Mouse (Mus musculus): ENCODE measurements around the gene Fhl2. TPM values are rescaled to one million over a fixed set of nuclear protein-coding genes. Genes with fewer than 3 reads are reported as not detected.
"Not testable (repeated sequence)": the region's sequence is repeated elsewhere in the genome, so short reads cannot be mapped to it uniquely, and the experiment has no call there.

The Fhl2 gene
- polyA plus RNA-seq, 1 experiment from 2014 or later, result 5.6 TPM

- H3K27me3 ChIP-seq (replicated peaks), result no peaks in the 10 kb centered on the region
- H3K36me3 ChIP-seq, result no peaks in the 10 kb centered on the region
- WGBS (ENCODE audit: insufficient replicate concordance), result 74% methylated on average over 4 of the region's 4 CpGs
- ATAC-seq, result no peak
- H3K4me3 ChIP-seq, result no peak overlapping the region
- no peak overlapping the region for H3K4me2 ChIP-seq
- H3K4me1 ChIP-seq, result no peaks in the 10 kb centered on the region
- H3K9ac ChIP-seq, result no peak overlapping the region
- no peak overlapping the region for H3K27ac ChIP-seq
- no peaks in the 10 kb centered on the region for H3K9me3 ChIP-seq (replicated peaks)
Observed at GRCm38 (mm10) chr1:43143791-43144190, 53.0 kb downstream of the Fhl2 start.

DNA sequence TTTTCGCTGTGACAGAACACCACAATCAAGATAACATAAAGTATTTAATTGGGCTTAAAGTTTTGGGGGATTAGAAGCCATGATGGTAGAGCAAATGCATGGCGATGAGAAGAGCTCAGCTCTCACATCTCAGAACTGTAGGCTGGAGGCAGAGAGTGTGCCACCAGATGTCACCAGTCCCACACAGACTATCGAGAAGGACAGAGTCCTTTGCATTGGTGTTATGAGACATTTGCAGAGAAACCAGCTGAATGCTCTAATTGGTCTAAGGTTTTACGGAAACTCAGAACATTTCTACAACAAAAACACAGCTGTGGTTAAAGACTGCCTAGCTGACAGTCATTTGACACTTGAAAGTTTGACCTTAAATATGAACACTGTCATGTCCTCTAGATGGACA lies 53.5 kb downstream of the Fhl2 start:
- WGBS (ENCODE audit: insufficient replicate concordance), result 69% methylated on average over 4 of the region's 4 CpGs
- no peak for ATAC-seq
- Histone ChIP-seq H3K36me3 (no peaks in the 10 kb centered on the region), H3K9me3 (replicated peaks) (no peaks in the 10 kb centered on the region), H3K9ac (no peak overlapping the region), H3K4me2 (no peak overlapping the region), H3K27me3 (replicated peaks) (no peaks in the 10 kb centered on the region), H3K27ac (no peak overlapping the region), H3K4me1 (no peaks in the 10 kb centered on the region), H3K4me3 (no peak overlapping the region)

GRCm38 (mm10) chr1:43142849-43143248 lies 53.9 kb downstream of the Fhl2 start:
- ATAC-seq, result no peak
- Histone ChIP-seq H3K36me3 (no peaks in the 10 kb centered on the region), H3K27me3 (replicated peaks) (no peaks in the 10 kb centered on the region), H3K4me3 (no peak overlapping the region), H3K4me1 (no peaks in the 10 kb centered on the region), H3K9ac (no peak overlapping the region), H3K27ac (no peak overlapping the region), H3K4me2 (no peak overlapping the region), H3K9me3 (replicated peaks) (no peaks in the 10 kb centered on the region)
- 79% methylated on average over 6 of the region's 6 CpGs for WGBS (ENCODE audit: insufficient replicate concordance)

DNA sequence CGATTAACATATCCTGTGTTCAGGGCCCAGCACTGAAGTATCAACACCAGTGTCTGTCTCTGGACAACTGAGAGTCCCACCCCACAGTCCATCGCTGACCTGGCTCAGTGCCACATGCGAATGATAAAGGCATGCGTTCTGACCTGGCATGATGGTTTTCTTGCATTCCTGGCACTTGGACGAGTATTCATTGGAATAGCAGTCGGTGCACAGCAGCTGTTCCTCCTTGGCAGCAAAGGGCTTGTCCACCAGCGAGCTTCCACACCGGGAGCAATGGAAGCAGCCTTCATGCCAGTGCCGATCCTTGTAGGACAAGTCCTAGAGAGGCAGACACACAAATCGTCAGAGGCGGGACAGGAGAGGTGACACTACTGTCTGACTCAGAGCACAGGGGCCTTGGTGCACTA lies 55.2 kb downstream of the Fhl2 start:
- 68% methylated on average over 11 of the region's 11 CpGs for WGBS (ENCODE audit: insufficient replicate concordance)

DNA sequence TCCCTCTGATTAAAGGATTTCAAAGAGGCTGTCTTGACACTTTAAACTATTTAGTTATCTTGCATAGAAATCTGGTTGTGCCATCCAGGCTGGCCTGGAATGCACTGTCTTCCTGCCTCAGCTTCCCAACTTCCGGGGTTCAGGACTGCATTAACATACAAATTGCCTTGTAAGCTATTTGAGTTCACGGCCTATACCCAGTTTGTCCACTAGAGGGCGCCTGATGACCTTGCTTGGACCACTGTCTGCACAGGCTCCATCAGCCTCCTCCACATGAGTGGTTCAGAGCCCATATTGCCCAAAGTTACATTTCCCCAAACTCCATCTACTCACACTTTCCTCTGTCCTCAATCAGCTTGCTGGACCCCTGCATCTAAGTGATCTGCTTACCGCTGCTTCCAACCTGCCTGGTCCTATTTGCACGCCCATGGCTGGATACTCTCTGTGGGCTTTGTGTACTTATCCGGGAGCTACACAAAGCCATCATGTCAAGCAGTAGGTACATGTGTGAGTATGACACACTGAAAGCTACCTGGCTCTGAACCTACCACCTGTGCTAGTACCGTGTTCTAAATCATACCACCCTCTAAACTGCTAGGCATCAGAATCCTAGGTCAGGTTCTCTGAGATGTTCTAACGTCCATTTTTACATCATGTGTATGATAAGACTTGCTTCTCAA lies 57.1 kb downstream of the Fhl2 start:
- Histone ChIP-seq H3K9me3 (replicated peaks) (no peaks in the 10 kb centered on the region), H3K36me3 (no peaks in the 10 kb centered on the region), H3K9ac (no peak overlapping the region), H3K4me3 (no peak overlapping the region), H3K27ac (no peak overlapping the region), H3K4me2 (no peak overlapping the region), H3K4me1 (no peaks in the 10 kb centered on the region), H3K27me3 (replicated peaks) (no peaks in the 10 kb centered on the region)
- 45% methylated on average over 8 of the region's 8 CpGs for WGBS (ENCODE audit: insufficient replicate concordance)
- peak; percentile 52 for ATAC-seq

More for the DNA sequence above, 55.2 kb downstream of the Fhl2 start:
- Histone ChIP-seq H3K9ac (no peak overlapping the region), H3K4me2 (no peak overlapping the region), H3K4me1 (no peaks in the 10 kb centered on the region), H3K4me3 (no peak overlapping the region), H3K36me3 (no peaks in the 10 kb centered on the region), H3K9me3 (replicated peaks) (no peaks in the 10 kb centered on the region), H3K27me3 (replicated peaks) (no peaks in the 10 kb centered on the region), H3K27ac (no peak overlapping the region)
- no peak for ATAC-seq

GRCm38 (mm10) chr1:43138268-43138812 lies 58.4 kb downstream of the Fhl2 start:
- Histone ChIP-seq H3K27me3 (replicated peaks) (no peaks in the 10 kb centered on the region), H3K4me1 (no peaks in the 10 kb centered on the region), H3K36me3 (no peaks in the 10 kb centered on the region), H3K27ac (no peak overlapping the region), H3K9me3 (replicated peaks) (no peaks in the 10 kb centered on the region), H3K9ac (no peak overlapping the region), H3K4me3 (no peak overlapping the region), H3K4me2 (no peak overlapping the region)
- no peak for ATAC-seq
- WGBS (ENCODE audit: insufficient replicate concordance), result 55% methylated on average over 15 of the region's 15 CpGs

DNA sequence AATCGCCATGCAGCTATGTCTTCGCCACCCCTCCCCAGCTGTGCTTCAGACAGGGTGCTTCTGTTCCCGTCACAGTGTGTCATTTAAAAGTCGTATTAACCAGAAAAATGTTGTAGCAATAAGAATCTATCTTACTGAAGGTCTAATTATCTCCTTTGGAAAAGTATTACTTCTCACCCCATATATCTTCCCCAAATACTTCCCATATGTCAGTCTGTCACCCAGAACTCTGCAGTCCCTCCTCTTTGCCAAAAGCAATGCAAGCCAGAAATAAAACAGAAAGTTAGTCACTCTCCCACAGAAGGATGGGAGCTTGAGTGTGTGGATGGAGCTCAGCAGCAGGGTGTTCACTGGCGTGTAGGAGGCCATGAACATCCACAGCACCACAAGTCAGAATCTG lies 59.5 kb downstream of the Fhl2 start:
- H3K9me3 ChIP-seq (replicated peaks), result no peaks in the 10 kb centered on the region
- H3K36me3 ChIP-seq, result no peaks in the 10 kb centered on the region
- no peak overlapping the region for H3K4me2 ChIP-seq
- no peaks in the 10 kb centered on the region for H3K4me1 ChIP-seq
- no peak overlapping the region for H3K27ac ChIP-seq
- no peak overlapping the region for H3K9ac ChIP-seq
- H3K27me3 ChIP-seq (replicated peaks), result no peaks in the 10 kb centered on the region
- H3K4me3 ChIP-seq, result no peak overlapping the region
- WGBS (ENCODE audit: insufficient replicate concordance), result 74% methylated on average over 5 of the region's 5 CpGs
- ATAC-seq, result no peak

GRCm38 (mm10) chr1:43136488-43137029 lies 60.2 kb downstream of the Fhl2 start:
- H3K4me1 ChIP-seq; H3K36me3 ChIP-seq; H3K4me2 ChIP-seq; H3K9me3 ChIP-seq (replicated peaks); H3K9ac ChIP-seq; H3K4me3 ChIP-seq; H3K27ac ChIP-seq; H3K27me3 ChIP-seq (replicated peaks); ATAC-seq: not testable (repeated sequence)
- WGBS (ENCODE audit: insufficient replicate concordance), result 60% methylated on average over 2 of the region's 2 CpGs

DNA sequence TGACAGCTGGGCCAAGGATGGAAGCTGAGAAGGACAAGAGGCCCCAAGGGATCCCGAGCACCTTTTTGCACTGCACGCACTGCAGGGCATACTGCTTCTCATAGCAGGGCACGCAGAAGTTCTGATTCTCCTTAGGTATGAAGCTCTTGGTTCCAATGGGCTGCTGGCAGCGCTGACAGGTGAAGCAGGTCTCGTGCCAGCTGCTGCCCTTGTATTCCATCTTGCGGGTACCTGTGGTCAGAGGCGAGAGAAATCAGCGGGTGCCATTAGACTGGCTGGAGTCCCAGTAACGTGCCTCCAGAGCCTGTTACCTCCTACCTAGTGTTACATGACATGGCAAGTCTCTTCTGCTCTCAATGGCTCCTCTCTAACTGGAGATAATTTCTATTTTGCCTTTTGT lies 65.2 kb downstream of the Fhl2 start:
- ATAC-seq, result no peak

DNA sequence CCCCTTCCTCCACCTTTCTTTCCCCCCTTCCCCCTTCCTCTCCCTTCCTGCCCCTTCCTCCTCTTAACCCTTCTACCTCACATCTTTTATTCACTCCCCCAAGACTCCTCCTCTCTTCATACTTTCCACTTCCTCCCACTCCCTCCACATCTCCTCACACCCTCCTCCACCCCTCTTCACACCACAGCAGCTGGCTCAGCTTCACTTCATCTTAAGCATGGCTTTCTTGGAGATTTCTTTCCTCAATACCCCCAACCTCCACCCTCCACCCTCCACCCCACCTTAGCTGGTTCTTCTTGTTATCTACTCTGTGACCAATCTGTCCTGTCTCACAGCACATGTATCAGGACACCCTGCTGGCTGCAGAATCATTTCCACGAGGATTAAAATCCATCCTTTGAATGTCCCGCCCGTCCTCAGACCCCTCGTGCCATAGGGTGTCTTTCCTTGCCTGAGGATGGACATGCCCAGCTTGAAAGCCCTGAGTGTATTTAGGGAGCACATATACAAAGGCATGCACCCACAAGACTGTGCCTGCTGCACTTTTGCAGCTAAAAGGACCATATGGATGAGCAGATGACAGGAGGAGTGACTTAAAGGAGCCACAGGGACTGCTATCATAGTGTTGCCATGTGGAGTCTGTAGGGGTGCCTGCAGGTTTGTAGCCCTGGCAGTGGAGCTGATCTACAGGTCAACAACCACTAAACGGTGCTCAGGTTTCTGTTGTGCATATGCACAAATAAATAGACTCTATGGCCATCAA lies 66.4 kb downstream of the Fhl2 start:
- 60% methylated on average over 5 of the region's 5 CpGs for WGBS (ENCODE audit: insufficient replicate concordance)
- H3K27ac ChIP-seq, result no peak overlapping the region
- no peak for ATAC-seq
- no peak overlapping the region for H3K9ac ChIP-seq
- no peaks in the 10 kb centered on the region for H3K4me1 ChIP-seq
- no peak overlapping the region for H3K4me3 ChIP-seq
- H3K9me3 ChIP-seq (replicated peaks), result no peaks in the 10 kb centered on the region
- peaks cover 5% of the 10 kb centered on the region; the same call in 1 of the 2 replicates for H3K36me3 ChIP-seq
- H3K4me2 ChIP-seq, result no peak overlapping the region
- no peaks in the 10 kb centered on the region for H3K27me3 ChIP-seq (replicated peaks)

More for the DNA sequence above, 65.2 kb downstream of the Fhl2 start:
- H3K27ac ChIP-seq, result no peak overlapping the region
- no peaks in the 10 kb centered on the region for H3K4me1 ChIP-seq
- no peaks in the 10 kb centered on the region for H3K9me3 ChIP-seq (replicated peaks)
- no peak overlapping the region for H3K4me3 ChIP-seq
- no peaks in the 10 kb centered on the region for H3K27me3 ChIP-seq (replicated peaks)
- no peak overlapping the region for H3K4me2 ChIP-seq
- H3K9ac ChIP-seq, result no peak overlapping the region
- peaks cover 5% of the 10 kb centered on the region; the same call in 1 of the 2 replicates for H3K36me3 ChIP-seq
- 81% methylated on average over 9 of the region's 9 CpGs for WGBS (ENCODE audit: insufficient replicate concordance)

GRCm38 (mm10) chr1:43127820-43128610 lies 68.8 kb downstream of the Fhl2 start:
- whole genome bisulfite sequencing (ENCODE audit: insufficient replicate concordance), result 53% methylated on average over 8 of the region's 8 CpGs
- Histone ChIP-seq H3K9ac (no peak overlapping the region), H3K4me2 (no peak overlapping the region), H3K27me3 (replicated peaks) (no peaks in the 10 kb centered on the region), H3K9me3 (replicated peaks) (no peaks in the 10 kb centered on the region), H3K4me3 (no peak overlapping the region), H3K36me3 (peaks cover 5% of the 10 kb centered on the region; the same call in 1 of the 2 replicates), H3K4me1 (no peaks in the 10 kb centered on the region), H3K27ac (no peak overlapping the region)
- ATAC-seq, result no peak

Measured in liver, embryonic 12.5 days (tissue).